Mouse (Mus musculus): ENCODE results near the gene Cmss1. TPM values are rescaled to one million over a fixed set of nuclear protein-coding genes. Genes with fewer than 3 reads are reported as not detected.

Cmss1 gene
- total RNA-seq, 2 experiments from 2014 or later, result 20.1 to 22.0 TPM

GRCm38 (mm10) chr16:57580041-57580440 lies 26.6 kb downstream of the Cmss1 start:
- H3K4me3 ChIP-seq, result no peak overlapping the region
- H3K27ac ChIP-seq, result no peak overlapping the region
- TF ChIP-seq CTCF (IDR thresholded peaks at IDR 0.05), result no peak
- no peak for DNase-seq (ENCODE audit: extremely low spot score in 1 of 2, low spot score in 2 of 2)
- intact Hi-C loops (cut with DNase I), result loop anchor here (5.0 kb wide), 1 partner anchor 178 kb away; no protein-coding TSS in a partner anchor

GRCm38 (mm10) chr16:57577519-57577918 lies 29.1 kb downstream of the Cmss1 start:
- no peak overlapping the region for H3K27ac ChIP-seq
- TF ChIP-seq CTCF (IDR thresholded peaks at IDR 0.05), result peak; percentile 46
- no peak for DNase-seq (ENCODE audit: extremely low spot score in 1 of 2, low spot score in 2 of 2)
- H3K4me3 ChIP-seq, result no peak overlapping the region
- intact Hi-C loops (cut with DNase I), result no loop called here

GRCm38 (mm10) chr16:57575764-57576388 lies 30.8 kb downstream of the Cmss1 start:
- intact Hi-C loops (cut with DNase I), result no loop called here
- DNase-seq (ENCODE audit: extremely low spot score in 1 of 2, low spot score in 2 of 2), result no peak
- Histone ChIP-seq H3K27ac (no peak overlapping the region), H3K4me3 (no peak overlapping the region)
- no peak for TF ChIP-seq CTCF (IDR thresholded peaks at IDR 0.05)

GRCm38 (mm10) chr16:57573831-57574230 lies 32.8 kb downstream of the Cmss1 start:
- Histone ChIP-seq H3K27ac (no peak overlapping the region), H3K4me3 (no peak overlapping the region)
- TF ChIP-seq CTCF (IDR thresholded peaks at IDR 0.05), result no peak
- DNase-seq (ENCODE audit: extremely low spot score in 1 of 2, low spot score in 2 of 2), result no peak
- intact Hi-C loops (cut with DNase I), result no loop called here

- Histone ChIP-seq H3K4me3 (no peak overlapping the region), H3K27ac (no peak overlapping the region)
- intact Hi-C loops (cut with DNase I), result no loop called here
- no peak for DNase-seq (ENCODE audit: extremely low spot score in 1 of 2, low spot score in 2 of 2)
- no peak for TF ChIP-seq CTCF (IDR thresholded peaks at IDR 0.05)
Measured at GRCm38 (mm10) chr16:57570789-57571311, 35.8 kb downstream of the Cmss1 start.

GRCm38 (mm10) chr16:57568648-57569404 lies 37.8 kb downstream of the Cmss1 start:
- DNase-seq (ENCODE audit: extremely low spot score in 1 of 2, low spot score in 2 of 2), result no peak
- intact Hi-C loops (cut with DNase I), result no loop called here
- no peak for TF ChIP-seq CTCF (IDR thresholded peaks at IDR 0.05)
- no peak overlapping the region for H3K4me3 ChIP-seq
- H3K27ac ChIP-seq, result no peak overlapping the region

- DNase-seq (ENCODE audit: extremely low spot score in 1 of 2, low spot score in 2 of 2), result no peak
- Histone ChIP-seq H3K27ac (no peak overlapping the region), H3K4me3 (no peak overlapping the region)
- intact Hi-C loops (cut with DNase I), result no loop called here
- TF ChIP-seq CTCF (IDR thresholded peaks at IDR 0.05), result no peak
Measured at GRCm38 (mm10) chr16:57566215-57566614, 40.4 kb downstream of the Cmss1 start.

- intact Hi-C loops (cut with DNase I), result no loop called here
- H3K27ac ChIP-seq, result no peak overlapping the region
- DNase-seq (ENCODE audit: extremely low spot score in 1 of 2, low spot score in 2 of 2), result no peak
- no peak for TF ChIP-seq CTCF (IDR thresholded peaks at IDR 0.05)
- no peak overlapping the region for H3K4me3 ChIP-seq
Measured at GRCm38 (mm10) chr16:57564807-57565206, 41.9 kb downstream of the Cmss1 start.

GRCm38 (mm10) chr16:57563453-57563852 lies 43.2 kb downstream of the Cmss1 start:
- no peak overlapping the region for H3K27ac ChIP-seq
- TF ChIP-seq CTCF (IDR thresholded peaks at IDR 0.05), result no peak
- no peak for DNase-seq (ENCODE audit: extremely low spot score in 1 of 2, low spot score in 2 of 2)
- intact Hi-C loops (cut with DNase I), result no loop called here
- no peak overlapping the region for H3K4me3 ChIP-seq

GRCm38 (mm10) chr16:57560185-57560584 lies 46.5 kb downstream of the Cmss1 start:
- intact Hi-C loops (cut with DNase I), result no loop called here
- TF ChIP-seq CTCF (IDR thresholded peaks at IDR 0.05), result no peak
- DNase-seq (ENCODE audit: extremely low spot score in 1 of 2, low spot score in 2 of 2), result no peak

GRCm38 (mm10) chr16:57558258-57558657 lies 48.4 kb downstream of the Cmss1 start:
- H3K27ac ChIP-seq, result no peak overlapping the region
- intact Hi-C loops (cut with DNase I), result no loop called here
- no peak for TF ChIP-seq CTCF (IDR thresholded peaks at IDR 0.05)
- no peak overlapping the region for H3K4me3 ChIP-seq
- no peak for DNase-seq (ENCODE audit: extremely low spot score in 1 of 2, low spot score in 2 of 2)

More at GRCm38 (mm10) chr16:57560185-57560584, 46.5 kb downstream of the Cmss1 start:
- H3K27ac ChIP-seq, result no peak overlapping the region
- no peak overlapping the region for H3K4me3 ChIP-seq

- Histone ChIP-seq H3K27ac (no peak overlapping the region), H3K4me3 (no peak overlapping the region)
- no peak for DNase-seq (ENCODE audit: extremely low spot score in 1 of 2, low spot score in 2 of 2)
- TF ChIP-seq CTCF (IDR thresholded peaks at IDR 0.05), result no peak
- intact Hi-C loops (cut with DNase I), result no loop called here
Measured at GRCm38 (mm10) chr16:57556244-57556643, 50.4 kb downstream of the Cmss1 start.

All from left cerebral cortex, adult 2 months (tissue).